Mouse (Mus musculus): ENCODE data around the gene Rps15a. TPM values are rescaled to one million over a fixed set of nuclear protein-coding genes. Genes with fewer than 3 reads are reported as not detected.

Gene Rps15a
- polyA plus RNA-seq, 1 experiment from 2014 or later: 688 TPM

DNA sequence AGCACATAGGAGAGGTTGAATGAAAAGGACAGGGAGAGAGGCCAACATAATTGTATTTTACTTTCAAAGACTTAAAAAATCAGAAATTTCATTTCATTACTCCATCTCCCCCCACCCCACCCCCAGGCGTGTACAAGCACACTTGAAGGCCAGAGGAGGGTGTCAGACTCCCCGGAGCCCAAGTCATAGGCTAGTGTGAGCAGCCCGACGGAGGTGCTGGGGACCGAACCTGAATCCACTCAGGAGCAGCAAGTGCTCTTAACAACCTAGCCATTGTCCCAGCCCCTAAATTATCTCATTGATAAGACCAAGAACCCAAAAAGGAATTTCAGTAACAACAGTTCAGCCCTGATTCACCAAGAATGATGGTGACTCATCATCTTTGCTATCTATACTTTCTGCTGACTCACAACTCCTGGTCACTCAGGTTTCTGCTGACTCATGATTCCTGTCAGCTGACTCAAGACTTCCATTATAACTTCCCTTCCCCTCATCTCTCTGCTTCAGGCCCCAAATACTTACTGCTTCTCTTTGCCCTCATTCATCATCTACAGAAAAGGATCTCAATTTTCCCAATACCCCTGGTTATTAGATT lies 11.4 kb downstream of the Rps15a start:
- Histone ChIP-seq H3K9me3 (replicated peaks) (no peaks in the 10 kb centered on the region), H3K4me3 (no peak overlapping the region), H3K36me3 (peaks cover 55% of the 10 kb centered on the region), H3K27ac (no peak overlapping the region), H3K4me1 (peaks cover 5% of the 10 kb centered on the region), H3K27me3 (ENCODE audit: low read depth, poor library complexity, severe bottlenecking) (no peaks in the 10 kb centered on the region)
- WGBS: 82% methylated on average over 5 of the region's 5 CpGs
- DNase-seq (ENCODE audit: low spot score): no peak

DNA sequence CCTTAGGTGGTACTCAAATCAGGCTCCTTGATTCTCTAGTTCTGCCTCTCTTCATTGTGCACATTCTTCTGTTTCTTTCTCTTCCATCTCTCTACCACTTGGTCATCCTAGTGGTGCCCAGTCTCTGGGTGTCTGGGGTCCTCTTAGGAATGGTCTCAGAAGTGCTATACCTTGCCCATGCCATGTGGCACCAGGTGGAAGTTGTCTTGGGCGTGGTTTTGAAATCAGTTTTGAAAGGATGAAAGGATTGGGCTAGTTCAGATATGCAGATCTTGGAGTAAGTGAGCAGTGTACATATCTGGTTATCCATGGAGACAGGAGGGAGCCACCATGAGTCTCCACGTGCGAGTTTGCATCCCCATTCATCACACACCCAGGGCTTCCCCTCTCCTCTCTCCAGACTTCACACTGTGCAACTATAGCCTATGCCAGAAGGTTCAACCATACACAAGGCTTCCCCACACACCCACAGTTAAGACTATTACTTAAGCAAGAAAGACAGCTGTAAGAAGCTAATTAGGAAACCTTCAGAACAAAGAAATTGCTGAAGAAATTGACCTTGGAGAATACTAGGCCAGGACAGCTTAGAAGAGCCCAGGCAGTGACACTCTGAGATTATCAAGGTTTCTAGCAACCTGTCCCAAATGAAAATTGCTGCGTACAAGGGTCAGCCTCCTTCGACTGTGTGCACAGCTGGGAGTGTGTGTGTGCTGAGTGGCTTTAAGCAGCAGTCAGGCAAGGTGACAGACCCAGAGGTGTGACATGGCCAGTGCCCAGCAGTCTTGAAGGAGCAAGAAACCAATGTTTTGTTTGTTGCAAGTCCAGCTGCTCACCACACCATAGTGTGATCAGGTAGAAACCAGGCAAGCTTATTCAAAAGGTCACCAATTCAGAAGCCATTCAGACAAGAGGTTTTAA lies 12.3 kb downstream of the Rps15a start:
- Histone ChIP-seq H3K4me3 (no peak overlapping the region), H3K27ac (peak overlapping the region; percentile 27), H3K9me3 (replicated peaks) (no peaks in the 10 kb centered on the region), H3K36me3 (peaks cover 47% of the 10 kb centered on the region), H3K4me1 (peaks cover 5% of the 10 kb centered on the region), H3K27me3 (ENCODE audit: low read depth, poor library complexity, severe bottlenecking) (no peaks in the 10 kb centered on the region)
- WGBS: 46% methylated on average over 5 of the region's 5 CpGs
- DNase-seq (ENCODE audit: low spot score): no peak

DNA sequence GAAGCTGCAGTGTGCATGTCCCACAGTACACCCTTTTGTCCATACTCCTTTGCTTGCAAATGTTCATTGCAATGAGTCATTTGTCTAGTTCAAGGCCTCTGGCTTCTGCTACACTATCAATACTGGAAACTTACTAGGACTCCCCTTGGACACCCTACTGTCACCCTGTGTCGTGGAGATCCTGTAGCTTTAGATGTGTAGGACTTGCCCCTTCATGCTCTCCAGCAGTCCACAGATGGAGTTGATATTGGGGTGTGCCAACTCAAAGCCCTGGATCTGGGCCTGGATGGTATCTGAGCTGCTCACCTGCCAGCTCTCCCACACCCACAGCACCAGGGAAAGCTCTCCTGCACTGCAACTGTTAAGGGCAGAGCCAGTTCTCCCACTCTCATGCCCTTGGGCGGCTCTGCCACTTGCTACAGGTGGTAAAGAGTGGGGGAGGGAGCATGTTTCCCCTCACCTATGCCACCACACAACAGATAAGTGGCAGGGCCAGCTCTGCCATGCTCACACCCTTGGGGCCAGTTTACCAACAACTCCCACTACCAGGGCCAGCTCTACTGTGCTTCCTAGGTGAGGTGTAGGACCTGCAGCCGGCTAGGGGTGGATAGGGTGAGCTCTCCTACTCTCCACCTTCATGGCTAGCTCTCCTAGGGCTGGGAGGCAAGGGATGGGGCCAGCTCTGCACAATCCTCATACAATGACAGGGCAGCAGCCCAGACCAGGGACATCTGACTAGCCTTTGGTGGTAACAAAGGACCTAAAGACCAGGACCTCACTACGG lies 13.1 kb downstream of the Rps15a start:
- Histone ChIP-seq H3K36me3 (peaks cover 38% of the 10 kb centered on the region), H3K9me3 (replicated peaks) (no peaks in the 10 kb centered on the region), H3K27me3 (ENCODE audit: low read depth, poor library complexity, severe bottlenecking) (no peaks in the 10 kb centered on the region), H3K4me1 (peaks cover 7% of the 10 kb centered on the region), H3K4me3 (no peak overlapping the region), H3K27ac (peak overlapping the region; percentile 27)
- DNase-seq (ENCODE audit: low spot score): peak; percentile 39
- WGBS: 36% methylated on average over 4 of the region's 4 CpGs

DNA sequence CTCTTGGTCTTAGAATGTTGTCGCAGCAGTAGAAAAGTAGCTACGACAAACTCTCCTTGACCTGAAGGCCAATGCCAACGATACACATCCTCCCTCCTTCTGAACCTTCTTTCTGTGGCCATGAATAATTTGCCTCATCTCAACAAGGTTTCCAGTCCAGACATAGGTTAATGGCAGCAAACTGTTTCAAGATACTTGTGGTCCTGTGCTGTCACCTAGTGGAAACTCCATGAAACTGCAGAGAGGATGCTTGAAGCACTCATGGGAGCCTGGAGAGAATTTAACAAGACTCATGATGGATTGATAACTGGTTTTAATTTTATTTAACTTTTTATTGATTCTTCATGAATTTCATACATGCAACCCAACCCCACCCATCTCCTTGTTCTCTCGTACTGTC lies 13.8 kb downstream of the Rps15a start:
- H3K36me3 ChIP-seq: peaks cover 32% of the 10 kb centered on the region
- no peaks in the 10 kb centered on the region for H3K9me3 ChIP-seq (replicated peaks)
- no peak overlapping the region for H3K4me3 ChIP-seq
- peaks cover 9% of the 10 kb centered on the region for H3K4me1 ChIP-seq
- H3K27ac ChIP-seq: no peak overlapping the region
- DNase-seq (ENCODE audit: low spot score): peak; percentile 48
- H3K27me3 ChIP-seq (ENCODE audit: low read depth, poor library complexity, severe bottlenecking): no peaks in the 10 kb centered on the region
- WGBS: 54% methylated on average over 4 of the region's 4 CpGs

DNA sequence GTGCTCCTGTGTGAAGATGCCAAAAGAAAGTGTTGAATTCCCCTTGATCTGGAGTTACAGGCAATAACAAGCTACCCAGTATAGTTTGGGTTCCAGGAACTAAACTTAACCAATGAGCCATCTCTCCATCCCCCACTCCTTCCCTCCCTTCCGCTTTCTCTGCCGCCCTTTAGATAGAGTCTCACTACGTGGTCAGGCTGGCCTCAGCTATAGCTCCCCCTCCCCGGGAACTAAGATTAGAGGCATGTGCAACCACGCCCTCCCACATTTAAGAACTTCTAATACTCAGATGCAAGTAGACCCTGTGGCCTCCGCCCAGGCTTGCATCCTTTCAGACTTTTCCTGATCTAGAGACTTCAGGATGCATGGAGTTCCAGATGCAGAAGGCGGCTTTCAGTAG lies 18.4 kb downstream of the Rps15a start:
- Histone ChIP-seq H3K27me3 (ENCODE audit: low read depth, poor library complexity, severe bottlenecking) (no peaks in the 10 kb centered on the region), H3K9me3 (replicated peaks) (no peaks in the 10 kb centered on the region), H3K27ac (no peak overlapping the region), H3K4me1 (peaks cover 9% of the 10 kb centered on the region), H3K4me3 (no peak overlapping the region), H3K36me3 (no peaks in the 10 kb centered on the region)
- no peak for DNase-seq (ENCODE audit: low spot score)
- WGBS: 76% methylated on average over 7 of the region's 7 CpGs

DNA sequence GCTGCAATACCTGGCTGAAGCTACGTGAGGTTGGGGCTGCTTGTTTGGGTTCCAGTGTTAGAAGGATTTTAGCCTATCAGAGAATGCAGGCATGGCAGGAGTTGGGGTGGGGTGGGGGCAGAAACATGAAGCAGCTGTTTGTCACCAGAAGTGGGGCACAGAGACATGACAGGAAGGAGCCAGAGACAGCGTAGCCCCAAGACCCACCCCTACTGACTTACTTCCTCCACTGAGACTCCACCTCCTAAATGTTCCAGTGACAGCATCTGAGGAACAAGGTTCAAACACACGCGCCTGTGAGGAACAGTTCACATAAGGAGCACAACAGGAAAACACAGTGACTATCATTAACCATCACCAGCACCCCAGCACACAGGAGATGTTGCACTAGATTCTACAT lies 36.0 kb downstream of the Rps15a start:
- Histone ChIP-seq H3K36me3 (no peaks in the 10 kb centered on the region), H3K4me1 (no peaks in the 10 kb centered on the region), H3K27ac (no peak overlapping the region), H3K4me3 (no peak overlapping the region), H3K27me3 (ENCODE audit: low read depth, poor library complexity, severe bottlenecking) (no peaks in the 10 kb centered on the region), H3K9me3 (replicated peaks) (no peaks in the 10 kb centered on the region)
- 92% methylated on average over 4 of the region's 4 CpGs for WGBS
- no peak for DNase-seq (ENCODE audit: low spot score)

DNA sequence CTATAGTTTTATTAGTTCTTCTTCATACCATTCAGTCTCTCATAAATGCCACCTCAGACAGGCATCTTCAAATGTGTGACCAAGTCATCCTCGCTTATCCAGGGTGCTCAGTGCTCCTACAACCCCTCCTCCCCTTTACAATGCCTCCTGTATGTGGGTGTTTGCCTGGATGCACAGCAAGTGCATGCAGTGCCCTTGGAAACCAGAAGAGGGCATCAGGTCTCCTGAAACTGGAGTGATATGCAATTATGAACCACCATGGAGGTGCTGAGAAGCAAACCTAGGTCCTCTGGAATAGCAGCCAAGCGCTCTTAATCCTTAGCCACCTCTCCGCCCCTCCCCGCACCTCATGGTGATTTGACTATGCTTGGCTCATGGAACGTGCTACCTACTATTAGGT lies 36.9 kb downstream of the Rps15a start:
- 85% methylated on average over 5 of the region's 5 CpGs for WGBS
- H3K4me1 ChIP-seq: no peaks in the 10 kb centered on the region
- no peak overlapping the region for H3K27ac ChIP-seq
- H3K4me3 ChIP-seq: no peak overlapping the region
- H3K27me3 ChIP-seq (ENCODE audit: low read depth, poor library complexity, severe bottlenecking): no peaks in the 10 kb centered on the region
- no peaks in the 10 kb centered on the region for H3K36me3 ChIP-seq
- H3K9me3 ChIP-seq (replicated peaks): no peaks in the 10 kb centered on the region
- no peak for DNase-seq (ENCODE audit: low spot score)

DNA sequence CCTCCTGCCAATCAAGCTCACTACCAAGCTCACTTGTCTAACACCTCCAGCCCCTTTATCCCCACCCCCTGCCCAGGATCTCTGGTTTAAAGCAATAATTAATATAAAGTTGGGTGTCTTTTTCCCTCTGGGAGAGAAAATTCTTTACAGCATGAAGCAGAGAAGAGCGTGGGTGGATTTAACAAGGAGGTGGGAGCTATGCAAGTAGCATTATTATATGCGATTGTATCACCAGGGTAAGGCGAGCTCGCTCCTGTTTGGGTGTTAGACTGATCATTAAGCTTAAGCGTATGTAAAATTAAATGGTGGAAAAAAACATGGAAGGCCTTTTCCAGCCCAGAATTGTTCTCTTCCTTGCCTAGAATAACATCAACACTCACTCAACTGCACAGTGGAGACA lies 48.7 kb downstream of the Rps15a start:
- Histone ChIP-seq H3K36me3 (no peaks in the 10 kb centered on the region), H3K4me3 (no peak overlapping the region), H3K27ac (no peak overlapping the region), H3K27me3 (ENCODE audit: low read depth, poor library complexity, severe bottlenecking) (no peaks in the 10 kb centered on the region), H3K9me3 (replicated peaks) (no peaks in the 10 kb centered on the region), H3K4me1 (peaks cover 4% of the 10 kb centered on the region)
- no peak for DNase-seq (ENCODE audit: low spot score)
- 96% methylated on average over 5 of the region's 5 CpGs for WGBS

DNA sequence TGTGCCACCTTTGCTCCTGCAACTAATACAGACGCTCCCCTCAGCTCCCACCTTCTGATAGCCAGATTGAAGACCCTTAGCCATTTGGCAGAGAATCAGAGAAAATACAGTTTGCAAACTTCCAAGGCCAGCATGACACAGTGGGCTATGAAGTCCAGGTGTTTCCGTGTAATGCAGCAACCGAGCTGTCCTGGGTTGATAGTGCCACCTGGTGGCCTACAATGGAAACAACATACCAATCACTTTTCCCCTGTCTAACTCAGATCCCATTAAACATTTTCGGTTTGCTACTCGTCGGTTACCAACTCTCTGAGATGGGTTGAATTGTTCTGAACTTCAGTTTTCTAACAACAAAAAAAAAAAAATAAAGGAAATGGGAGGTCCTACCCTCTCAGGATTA lies 59.7 kb downstream of the Rps15a start:
- no peaks in the 10 kb centered on the region for H3K36me3 ChIP-seq
- WGBS: 86% methylated on average over 6 of the region's 6 CpGs
- no peak overlapping the region for H3K4me3 ChIP-seq
- H3K9me3 ChIP-seq (replicated peaks): no peaks in the 10 kb centered on the region
- H3K27me3 ChIP-seq (ENCODE audit: low read depth, poor library complexity, severe bottlenecking): no peaks in the 10 kb centered on the region
- no peak for DNase-seq (ENCODE audit: low spot score)
- no peaks in the 10 kb centered on the region for H3K4me1 ChIP-seq
- H3K27ac ChIP-seq: no peak overlapping the region

Other genes starting within 250 kb of the Rps15a start
- gene Arl6ip1, start 13.5 kb upstream of the Rps15a start, polyA plus RNA-seq (2016; fragmentation: Nextera tagmentation; extraction: Ambion mirVana): 375 and 392 TPM in 2 replicates
- 18.0 and 21.8 TPM in 2 replicates for gene Smg1, start 127.5 kb upstream of the Rps15a start, polyA plus RNA-seq (2016; fragmentation: Nextera tagmentation; extraction: Ambion mirVana)

Data from limb, embryonic 10.5 days (tissue).